Mouse (Mus musculus): ENCODE measurements around the gene Fig4. TPM values are rescaled to one million over a fixed set of nuclear protein-coding genes. Genes with fewer than 3 reads are reported as not detected.
A peak's percentile ranks its signal among the peaks of the same experiment; 100 is the strongest.

Gene Fig4
- polyA plus RNA-seq, 1 experiment, result 11.9 TPM

DNA sequence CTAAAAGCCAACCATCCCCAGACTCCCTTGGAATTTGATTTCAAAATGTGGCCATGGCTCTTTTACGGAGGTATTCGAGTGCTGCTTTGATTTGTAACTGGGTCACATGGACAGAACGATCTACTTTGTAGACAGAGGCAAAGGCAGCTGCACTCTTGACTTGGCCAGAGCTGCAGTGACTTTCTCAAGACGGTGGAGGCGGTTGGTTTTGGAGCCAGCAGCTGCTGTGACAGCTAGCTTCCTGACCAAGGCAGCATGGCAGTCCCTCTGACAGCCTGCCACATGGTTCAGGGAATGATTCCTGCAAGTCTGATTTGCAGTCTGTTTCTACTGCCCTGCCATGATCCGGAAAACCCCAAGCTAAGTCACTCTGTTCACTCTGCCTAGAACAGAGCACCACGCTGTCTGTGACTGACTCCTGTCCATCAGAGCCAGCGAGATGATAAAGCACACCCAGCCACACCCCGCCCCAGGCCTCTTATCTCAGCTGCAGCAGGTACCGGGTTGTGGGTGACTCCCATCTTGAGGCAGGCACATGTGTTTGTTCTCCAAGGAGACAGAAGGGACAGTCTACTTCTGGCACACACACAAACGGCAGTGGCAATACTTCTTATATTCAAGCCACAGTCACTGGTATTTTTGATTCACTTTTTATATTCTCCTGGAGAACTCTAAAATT, 98.3 kb downstream of the Fig4 start:
- Histone ChIP-seq H3K27me3 (ENCODE audit: control insufficient read depth, insufficient read depth, insufficient read length) (no peaks in the 10 kb centered on the region), H3K4me3 (no peak overlapping the region), H3K79me2 (ENCODE audit: control insufficient read depth, insufficient read depth) (no peaks in the 10 kb centered on the region), H3K4me2 (ENCODE audit: low read depth) (no peak overlapping the region), H3K36me3 (ENCODE audit: control insufficient read depth, insufficient read depth) (no peaks in the 10 kb centered on the region), H3ac (ENCODE audit: control insufficient read depth, insufficient read length) (no peak overlapping the region)
- TF ChIP-seq MAX (IDR thresholded peaks at IDR 0.05; ENCODE audit: low read depth) (no peak), USF1 (IDR thresholded peaks at IDR 0.05; ENCODE audit: low read depth) (no peak), MYOG (IDR thresholded peaks at IDR 0.05; ENCODE audit: control insufficient read depth in 1 of 3, insufficient read depth in 1 of 3, insufficient read length in 2 of 3, low read depth in 2 of 3) (peak in 1 of 3 experiments; percentile 29), TCF12 (IDR thresholded peaks at IDR 0.05; ENCODE audit: insufficient read depth, poor library complexity, severe bottlenecking) (no peak), SRF (IDR thresholded peaks at IDR 0.05; ENCODE audit: control insufficient read depth, insufficient read length, low read depth) (no peak), CEBPB (IDR thresholded peaks at IDR 0.05; ENCODE audit: insufficient read depth, poor library complexity, severe bottlenecking) (no peak), MYOD1 (IDR thresholded peaks at IDR 0.05; ENCODE audit: control insufficient read depth in 1 of 3, insufficient read length in 2 of 3, low read depth in 2 of 3) (peak in 1 of 3 experiments; percentile 62), POLR2A (IDR thresholded peaks at IDR 0.05; ENCODE audit: insufficient read length, low read depth) (no peak), POLR2AphosphoS2 (IDR thresholded peaks at IDR 0.05; ENCODE audit: insufficient read length, low read depth) (no peak), REST (IDR thresholded peaks at IDR 0.05; ENCODE audit: insufficient read depth, insufficient read length) (no peak), TCF3 (IDR thresholded peaks at IDR 0.05; ENCODE audit: insufficient read length, low read depth) (no peak), E2F4 (IDR thresholded peaks at IDR 0.05; ENCODE audit: insufficient read depth) (no peak)

DNA sequence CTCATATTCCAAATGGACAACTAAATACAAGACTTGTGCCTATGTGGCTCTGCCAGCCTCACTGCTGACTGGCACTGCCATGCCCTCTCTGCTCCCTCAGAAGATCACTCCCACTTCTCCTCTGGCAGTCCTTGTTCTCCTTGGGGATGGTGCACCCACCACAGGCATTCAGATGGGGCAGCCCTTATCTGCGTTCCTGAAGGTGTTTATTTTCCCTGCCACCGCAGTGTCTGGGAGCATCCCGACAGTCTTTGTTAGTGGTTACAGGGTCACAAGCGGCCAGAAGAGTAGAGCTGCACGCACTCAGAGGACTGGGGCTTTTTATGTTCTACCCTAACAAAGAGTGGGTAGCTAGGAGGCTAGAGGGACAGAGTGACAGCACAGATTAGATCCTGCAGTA, 98.9 kb downstream of the Fig4 start:
- H3K36me3 ChIP-seq (ENCODE audit: control insufficient read depth, insufficient read depth), result no peaks in the 10 kb centered on the region
- H3ac ChIP-seq (ENCODE audit: control insufficient read depth, insufficient read length), result no peak overlapping the region
- no peaks in the 10 kb centered on the region for H3K79me2 ChIP-seq (ENCODE audit: control insufficient read depth, insufficient read depth)
- H3K4me2 ChIP-seq (ENCODE audit: low read depth), result no peak overlapping the region
- no peak overlapping the region for H3K4me3 ChIP-seq
- no peaks in the 10 kb centered on the region for H3K27me3 ChIP-seq (ENCODE audit: control insufficient read depth, insufficient read depth, insufficient read length)
- TF ChIP-seq MAX (IDR thresholded peaks at IDR 0.05; ENCODE audit: low read depth) (no peak), E2F4 (IDR thresholded peaks at IDR 0.05; ENCODE audit: insufficient read depth) (no peak), SRF (IDR thresholded peaks at IDR 0.05; ENCODE audit: control insufficient read depth, insufficient read length, low read depth) (no peak), REST (IDR thresholded peaks at IDR 0.05; ENCODE audit: insufficient read depth, insufficient read length) (no peak), USF1 (IDR thresholded peaks at IDR 0.05; ENCODE audit: low read depth) (no peak), CEBPB (IDR thresholded peaks at IDR 0.05; ENCODE audit: insufficient read depth, poor library complexity, severe bottlenecking) (no peak), POLR2AphosphoS2 (IDR thresholded peaks at IDR 0.05; ENCODE audit: insufficient read length, low read depth) (no peak), MYOD1 (IDR thresholded peaks at IDR 0.05; ENCODE audit: control insufficient read depth in 1 of 3, insufficient read length in 2 of 3, low read depth in 2 of 3) (no peak), MYOG (IDR thresholded peaks at IDR 0.05; ENCODE audit: control insufficient read depth in 1 of 3, insufficient read depth in 1 of 3, insufficient read length in 2 of 3, low read depth in 2 of 3) (no peak)

DNA sequence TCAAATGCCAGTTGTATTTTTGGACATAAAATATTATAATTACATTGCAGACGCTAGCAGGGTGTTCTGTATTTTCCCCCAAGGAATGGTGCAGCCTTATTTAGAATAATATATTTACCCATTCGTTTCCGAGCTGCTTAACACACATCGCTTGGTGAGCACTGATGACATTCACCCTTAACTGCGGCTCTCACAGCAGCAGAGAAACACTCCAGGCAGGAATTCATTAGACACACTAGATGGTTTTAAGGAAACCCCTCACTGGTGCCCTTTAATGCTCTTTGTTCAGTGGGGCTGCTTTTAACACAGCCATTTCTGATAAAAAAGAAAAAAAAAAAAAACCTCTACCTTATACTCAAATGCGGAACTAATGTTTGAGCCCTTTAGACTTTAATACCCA, 104.3 kb downstream of the Fig4 start:
- Histone ChIP-seq H3ac (ENCODE audit: control insufficient read depth, insufficient read length) (no peak overlapping the region), H3K27me3 (ENCODE audit: control insufficient read depth, insufficient read depth, insufficient read length) (no peaks in the 10 kb centered on the region), H3K4me2 (ENCODE audit: low read depth) (no peak overlapping the region), H3K79me2 (ENCODE audit: control insufficient read depth, insufficient read depth) (no peaks in the 10 kb centered on the region), H3K4me3 (no peak overlapping the region), H3K36me3 (ENCODE audit: control insufficient read depth, insufficient read depth) (no peaks in the 10 kb centered on the region)
- TF ChIP-seq MYOG (IDR thresholded peaks at IDR 0.05; ENCODE audit: control insufficient read depth in 1 of 3, insufficient read depth in 1 of 3, insufficient read length in 2 of 3, low read depth in 2 of 3) (no peak), E2F4 (IDR thresholded peaks at IDR 0.05; ENCODE audit: insufficient read depth) (no peak), MAX (IDR thresholded peaks at IDR 0.05; ENCODE audit: low read depth) (no peak), POLR2AphosphoS2 (IDR thresholded peaks at IDR 0.05; ENCODE audit: insufficient read length, low read depth) (no peak), SRF (IDR thresholded peaks at IDR 0.05; ENCODE audit: control insufficient read depth, insufficient read length, low read depth) (no peak), MYOD1 (IDR thresholded peaks at IDR 0.05; ENCODE audit: control insufficient read depth in 1 of 3, insufficient read length in 2 of 3, low read depth in 2 of 3) (no peak), TCF3 (IDR thresholded peaks at IDR 0.05; ENCODE audit: insufficient read length, low read depth) (no peak), CEBPB (IDR thresholded peaks at IDR 0.05; ENCODE audit: insufficient read depth, poor library complexity, severe bottlenecking) (no peak), USF1 (IDR thresholded peaks at IDR 0.05; ENCODE audit: low read depth) (no peak), POLR2A (IDR thresholded peaks at IDR 0.05; ENCODE audit: insufficient read length, low read depth) (no peak), TCF12 (IDR thresholded peaks at IDR 0.05; ENCODE audit: insufficient read depth, poor library complexity, severe bottlenecking) (no peak), REST (IDR thresholded peaks at IDR 0.05; ENCODE audit: insufficient read depth, insufficient read length) (no peak)

DNA sequence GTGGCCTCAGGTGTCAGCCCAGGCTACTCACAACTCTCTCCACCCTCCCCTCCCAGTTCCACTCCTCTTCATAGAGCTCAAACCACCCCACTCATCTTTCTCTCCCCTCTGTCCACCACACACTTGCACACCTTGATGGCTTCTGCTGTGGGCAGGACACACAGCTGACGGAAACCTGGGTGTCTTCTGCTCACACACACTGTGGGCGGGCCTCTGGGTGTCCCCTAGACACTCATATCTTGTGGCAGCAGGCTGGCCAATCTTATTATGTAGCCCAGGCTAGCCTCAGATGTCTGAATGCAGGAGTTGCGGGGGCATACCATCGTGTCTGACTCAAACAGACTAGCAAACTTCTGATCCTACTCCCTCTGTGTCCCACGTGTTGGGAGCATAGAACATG, 105.3 kb downstream of the Fig4 start:
- TF ChIP-seq USF1 (IDR thresholded peaks at IDR 0.05; ENCODE audit: low read depth) (no peak), MYOG (IDR thresholded peaks at IDR 0.05; ENCODE audit: control insufficient read depth in 1 of 3, insufficient read depth in 1 of 3, insufficient read length in 2 of 3, low read depth in 2 of 3) (no peak)
- Histone ChIP-seq H3K4me3 (no peak overlapping the region), H3K79me2 (ENCODE audit: control insufficient read depth, insufficient read depth) (no peaks in the 10 kb centered on the region), H3K36me3 (ENCODE audit: control insufficient read depth, insufficient read depth) (no peaks in the 10 kb centered on the region), H3ac (ENCODE audit: control insufficient read depth, insufficient read length) (no peak overlapping the region), H3K4me2 (ENCODE audit: low read depth) (no peak overlapping the region), H3K27me3 (ENCODE audit: control insufficient read depth, insufficient read depth, insufficient read length) (no peaks in the 10 kb centered on the region)

DNA sequence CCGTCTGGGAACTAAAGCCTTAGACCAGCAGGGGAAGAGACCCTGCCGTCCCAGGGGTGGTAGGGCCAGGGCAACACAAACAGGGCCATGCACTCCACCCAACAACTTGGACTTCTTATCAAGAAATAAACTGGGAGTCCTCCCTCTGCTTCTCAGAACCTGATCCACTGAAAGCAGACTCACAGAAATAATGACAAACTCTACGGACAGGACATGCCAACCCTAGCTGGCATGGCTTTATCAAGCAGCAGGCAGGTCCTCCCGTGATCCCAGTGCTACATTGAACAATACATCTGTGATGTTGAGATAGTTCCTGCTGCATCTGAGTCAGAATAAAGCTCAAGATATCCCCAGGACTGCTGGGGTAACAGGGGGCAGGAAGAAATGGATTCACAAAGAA, 106.8 kb downstream of the Fig4 start:
- no peaks in the 10 kb centered on the region for H3K36me3 ChIP-seq (ENCODE audit: control insufficient read depth, insufficient read depth)
- no peak overlapping the region for H3ac ChIP-seq (ENCODE audit: control insufficient read depth, insufficient read length)
- H3K4me3 ChIP-seq, result no peak overlapping the region
- H3K79me2 ChIP-seq (ENCODE audit: control insufficient read depth, insufficient read depth), result no peaks in the 10 kb centered on the region
- no peaks in the 10 kb centered on the region for H3K27me3 ChIP-seq (ENCODE audit: control insufficient read depth, insufficient read depth, insufficient read length)
- no peak for TF ChIP-seq POLR2AphosphoS2 (IDR thresholded peaks at IDR 0.05; ENCODE audit: insufficient read length, low read depth)
- no peak for TF ChIP-seq POLR2A (IDR thresholded peaks at IDR 0.05; ENCODE audit: insufficient read length, low read depth)
- TF ChIP-seq SRF (IDR thresholded peaks at IDR 0.05; ENCODE audit: control insufficient read depth, insufficient read length, low read depth), result no peak
- no peak for TF ChIP-seq REST (IDR thresholded peaks at IDR 0.05; ENCODE audit: insufficient read depth, insufficient read length)
- no peak for TF ChIP-seq MYOG (IDR thresholded peaks at IDR 0.05; ENCODE audit: control insufficient read depth in 1 of 3, insufficient read depth in 1 of 3, insufficient read length in 2 of 3, low read depth in 2 of 3)
- no peak for TF ChIP-seq TCF12 (IDR thresholded peaks at IDR 0.05; ENCODE audit: insufficient read depth, poor library complexity, severe bottlenecking)
- no peak for TF ChIP-seq MYOD1 (IDR thresholded peaks at IDR 0.05; ENCODE audit: control insufficient read depth in 1 of 3, insufficient read length in 2 of 3, low read depth in 2 of 3)
- TF ChIP-seq E2F4 (IDR thresholded peaks at IDR 0.05; ENCODE audit: insufficient read depth), result no peak
- no peak for TF ChIP-seq CEBPB (IDR thresholded peaks at IDR 0.05; ENCODE audit: insufficient read depth, poor library complexity, severe bottlenecking)
- TF ChIP-seq TCF3 (IDR thresholded peaks at IDR 0.05; ENCODE audit: insufficient read length, low read depth), result no peak
- no peak for TF ChIP-seq MAX (IDR thresholded peaks at IDR 0.05; ENCODE audit: low read depth)
- TF ChIP-seq USF1 (IDR thresholded peaks at IDR 0.05; ENCODE audit: low read depth), result no peak
- no peak overlapping the region for H3K4me2 ChIP-seq (ENCODE audit: low read depth)

All from myocyte (in vitro differentiated cells).